Mouse (Mus musculus) intestine, embryonic 16.5 days (tissue): ENCODE data around the gene Dhrs11. TPM values are rescaled to one million over a fixed set of nuclear protein-coding genes. Genes with fewer than 3 reads are reported as not detected.

Experiments used
- ATAC-seq: fragments of 200-750 bp; cut with Nextera tagmentation; 2 replicates; pipeline ENCODE4 v1.8.0; 2017; ENCODE audit warnings: moderate TSS enrichment, moderate library complexity
- H3K27ac ChIP-seq: fragments of 300-500 bp; sonication (generic); 2 replicates; pipeline ENCODE4 v1.5.1; 2014; ENCODE audit warnings: mild to moderate bottlenecking, low read length
- H3K27me3 ChIP-seq: fragments of 300-500 bp; sonication (generic); replicated peaks from 2 replicates; pipeline ENCODE4 v1.6.1; 2014; ENCODE audit warnings: low read length, control low read depth, mixed read lengths; ENCODE audit not compliant: control insufficient read depth, insufficient read depth
- H3K36me3 ChIP-seq: fragments of 300-500 bp; sonication (generic); 2 replicates; pipeline ENCODE4 v1.6.1; 2014; ENCODE audit warnings: low read length, control low read depth; ENCODE audit not compliant: control insufficient read depth, insufficient read depth
- H3K4me1 ChIP-seq: fragments of 300-500 bp; sonication (generic); 2 replicates; pipeline ENCODE4 v1.6.1; 2014; ENCODE audit warnings: low read length, control low read depth, mixed read lengths; ENCODE audit not compliant: control insufficient read depth, insufficient read depth
- H3K4me2 ChIP-seq: fragments of 300-500 bp; sonication (generic); 2 replicates; pipeline ENCODE4 v1.6.1; 2014; ENCODE audit warnings: low read depth, low read length, control low read depth
- H3K4me3 ChIP-seq: fragments of 300-500 bp; sonication (generic); 2 replicates; pipeline ENCODE4 v1.5.1; 2014; ENCODE audit warnings: mild to moderate bottlenecking, low read length
- H3K9ac ChIP-seq: fragments of 300-500 bp; sonication (generic); 2 replicates; pipeline ENCODE4 v1.6.1; 2014; ENCODE audit warnings: low read depth, low read length
- H3K9me3 ChIP-seq: fragments of 300-500 bp; sonication (generic); 2 replicates; pipeline ENCODE4 v1.6.1; 2016; ENCODE audit warnings: low read length, control low read depth; ENCODE audit not compliant: control insufficient read depth
- WGBS: fragments of 180-500 bp; shearing (Covaris S2); extraction: QIAGEN DNeasy Blood & Tissue Kit; methylation state at CpG from one replicate; pipeline ENCODE4 v1.1.7; 2014; 5-methylcytosine and 5-hydroxymethylcytosine counted together
- polyA plus RNA-seq: library from polyadenylated mRNA; unstranded; fragments of >200 nt; fragmentation: Nextera tagmentation; extraction: Ambion mirVana; gene quantifications from 2 replicates; pipeline ENCODE4 v1.2.1, GENCODE M21; 2015

The Dhrs11 gene
- polyA plus RNA-seq, 1 experiment from 2014 or later = 105 TPM

DNA sequence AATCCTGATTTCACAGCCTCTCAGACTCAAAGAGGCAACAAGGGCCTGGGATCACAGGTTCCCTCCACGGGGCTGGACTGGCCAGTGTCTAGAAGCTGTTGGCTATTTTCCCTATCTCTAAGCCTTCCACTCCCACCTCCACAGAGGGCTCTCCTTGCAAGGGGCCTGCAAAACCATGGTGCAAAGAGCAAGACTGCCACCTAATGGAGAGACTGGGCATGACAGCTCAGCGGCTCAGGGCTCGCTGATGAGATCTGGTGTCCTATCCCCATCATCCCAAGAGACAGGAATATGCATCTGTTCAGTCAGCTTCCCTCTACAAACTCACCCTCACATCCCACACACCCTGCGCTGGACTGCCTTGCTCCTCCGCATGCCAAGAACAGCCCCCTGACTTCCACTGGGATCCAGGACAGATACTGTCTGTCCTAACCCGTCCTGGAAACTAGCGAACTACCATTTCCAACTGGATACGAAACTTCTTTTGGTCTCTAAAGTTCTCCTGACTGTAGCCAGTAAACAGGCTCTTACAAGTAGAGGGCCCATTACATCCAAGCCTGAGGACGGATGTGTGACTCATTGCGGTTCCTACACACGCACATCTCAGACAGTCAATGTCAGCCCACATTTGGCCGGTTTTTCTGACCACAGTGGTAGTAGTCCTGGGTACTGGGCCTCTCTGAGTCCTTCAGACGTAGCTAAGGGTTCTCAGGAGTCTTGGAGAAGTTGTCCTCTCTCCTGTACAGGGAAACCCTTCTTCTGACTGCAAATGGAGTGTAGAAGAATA lies 14.9 kb downstream of the Dhrs11 start:
- no peak overlapping the region for H3K4me2 ChIP-seq
- H3K27me3 ChIP-seq = no peaks in the 10 kb centered on the region
- no peak overlapping the region for H3K9ac ChIP-seq
- H3K27ac ChIP-seq = no peak overlapping the region
- H3K36me3 ChIP-seq = peaks cover 3% of the 10 kb centered on the region; the same call in 1 of the 2 replicates
- H3K4me3 ChIP-seq = no peak overlapping the region
- no peak for ATAC-seq
- WGBS = 60% methylated on average over 13 of the region's 13 CpGs
- no peaks in the 10 kb centered on the region for H3K4me1 ChIP-seq
- no peaks in the 10 kb centered on the region for H3K9me3 ChIP-seq

DNA sequence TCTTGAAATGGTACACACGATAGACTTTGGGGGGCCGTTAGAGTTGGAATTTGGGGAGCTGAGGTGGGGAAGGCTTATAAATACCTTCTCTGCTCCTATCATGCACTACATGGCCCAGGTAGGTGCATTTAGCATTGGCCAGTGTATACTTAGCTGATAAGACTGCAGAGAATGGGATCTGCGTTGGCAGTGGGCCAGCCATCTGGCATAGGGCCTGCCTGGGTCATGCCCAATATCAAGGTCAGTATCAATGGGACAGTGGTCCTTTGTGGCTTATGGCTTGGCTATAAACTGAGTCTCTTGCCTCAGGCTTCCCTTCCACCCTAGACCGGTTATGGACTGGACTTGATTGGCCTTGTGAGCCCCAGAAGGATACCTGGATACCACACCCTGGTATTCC lies 24.4 kb downstream of the Dhrs11 start:
- no peak overlapping the region for H3K27ac ChIP-seq
- no peak for ATAC-seq
- no peak overlapping the region for H3K4me2 ChIP-seq
- H3K9ac ChIP-seq = no peak overlapping the region
- no peaks in the 10 kb centered on the region for H3K9me3 ChIP-seq
- H3K4me1 ChIP-seq = no peaks in the 10 kb centered on the region
- no peak overlapping the region for H3K4me3 ChIP-seq
- H3K36me3 ChIP-seq = no peaks in the 10 kb centered on the region
- H3K27me3 ChIP-seq = no peaks in the 10 kb centered on the region
- WGBS = 87% methylated on average over 4 of the region's 4 CpGs

DNA sequence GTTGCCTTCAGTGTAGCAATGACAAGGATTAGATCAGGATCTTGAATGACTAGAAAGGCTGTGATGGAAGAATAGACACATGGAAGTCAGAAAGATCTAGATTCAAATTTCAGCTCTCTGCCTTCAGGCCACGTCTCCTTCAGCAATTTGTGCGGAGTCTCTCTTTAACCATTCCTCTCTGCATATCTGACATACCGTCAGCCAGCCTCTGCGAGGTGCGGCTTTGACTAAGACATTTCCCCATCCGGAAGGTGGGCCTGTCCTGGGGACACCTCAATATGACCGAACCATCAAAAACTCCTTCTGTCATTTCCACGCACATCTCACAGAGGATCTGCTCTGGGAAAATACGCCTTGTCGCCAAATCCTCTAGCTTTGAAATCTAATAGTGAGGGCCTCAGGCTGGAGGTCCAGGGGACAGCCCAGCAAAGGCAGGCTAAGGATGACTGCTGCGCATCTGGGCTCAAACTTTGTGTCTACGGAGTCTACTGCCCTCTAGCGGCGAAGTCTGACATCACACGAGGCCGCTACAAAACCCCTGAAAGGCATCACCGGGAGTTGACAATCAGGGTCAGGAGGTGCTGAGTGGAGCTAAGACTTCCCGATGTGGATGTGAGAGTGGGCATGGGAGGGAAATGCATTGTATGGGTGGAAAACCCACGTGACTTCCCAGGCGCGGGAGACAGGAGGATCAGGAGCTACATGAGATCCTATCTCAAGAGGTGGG lies 31.0 kb downstream of the Dhrs11 start:
- Histone ChIP-seq H3K27me3 (no peaks in the 10 kb centered on the region), H3K4me1 (no peaks in the 10 kb centered on the region), H3K4me3 (no peak overlapping the region), H3K9ac (no peak overlapping the region), H3K9me3 (no peaks in the 10 kb centered on the region), H3K27ac (no peak overlapping the region), H3K4me2 (no peak overlapping the region), H3K36me3 (no peaks in the 10 kb centered on the region)
- WGBS = 19% methylated on average over 21 of the region's 21 CpGs
- ATAC-seq = no peak

DNA sequence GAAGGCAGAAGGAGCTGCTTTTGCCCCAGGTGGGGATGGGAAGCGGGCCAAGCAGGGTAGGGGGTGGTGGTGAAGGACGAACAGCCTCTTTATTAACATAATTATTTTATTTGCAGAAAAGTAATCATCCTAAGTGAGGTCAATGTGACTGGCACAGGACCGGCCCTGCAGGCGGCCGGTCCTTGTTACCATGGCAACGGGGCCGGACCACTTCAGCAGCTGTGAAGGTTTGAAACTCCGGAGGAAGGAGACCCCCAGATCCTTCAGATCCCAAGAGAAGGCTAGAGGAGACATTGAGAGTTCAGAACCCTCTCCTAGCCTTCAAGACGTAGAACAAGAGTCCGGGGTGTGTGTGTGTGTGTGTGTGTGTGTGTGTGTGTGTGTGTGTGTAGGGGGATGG lies 31.8 kb downstream of the Dhrs11 start:
- Histone ChIP-seq H3K27me3 (no peaks in the 10 kb centered on the region), H3K9ac (no peak overlapping the region), H3K36me3 (no peaks in the 10 kb centered on the region), H3K4me2 (no peak overlapping the region), H3K4me3 (no peak overlapping the region), H3K4me1 (no peaks in the 10 kb centered on the region), H3K27ac (no peak overlapping the region), H3K9me3 (no peaks in the 10 kb centered on the region)
- WGBS = 42% methylated on average over 10 of the region's 10 CpGs
- ATAC-seq = no peak

DNA sequence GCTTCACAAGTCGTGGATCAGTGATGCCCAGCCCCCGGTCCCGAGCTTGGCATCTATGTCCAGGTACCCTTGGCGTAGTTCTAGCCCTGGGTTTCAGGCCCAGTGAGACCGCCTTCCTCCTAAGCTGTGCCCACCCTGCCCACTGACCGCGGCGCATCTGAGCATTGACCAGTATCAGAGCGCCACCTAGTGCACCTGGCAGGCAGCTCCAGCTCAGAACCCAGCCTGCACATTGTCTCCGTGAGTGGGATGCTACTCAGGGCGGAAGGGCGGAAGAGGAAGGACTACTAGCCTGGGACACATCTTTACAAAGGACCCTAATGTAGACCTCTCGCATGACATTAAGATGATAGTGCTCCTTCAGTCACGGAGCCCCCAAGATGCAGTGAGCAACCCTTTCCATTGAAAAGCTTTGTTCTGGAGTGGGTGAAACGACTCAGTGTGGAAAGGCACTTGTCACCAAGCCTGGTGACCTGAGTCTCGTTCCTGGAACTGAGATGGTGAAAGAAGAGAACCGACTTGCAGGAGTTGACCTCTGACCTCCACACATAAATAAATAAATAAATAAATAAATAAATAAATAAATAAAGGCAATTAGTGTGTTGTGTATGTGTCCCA lies 34.2 kb downstream of the Dhrs11 start:
- Histone ChIP-seq H3K4me1 (no peaks in the 10 kb centered on the region), H3K27me3 (no peaks in the 10 kb centered on the region; the same call in 1 of the 2 replicates), H3K9me3 (no peaks in the 10 kb centered on the region), H3K4me2 (no peak overlapping the region), H3K27ac (no peak overlapping the region), H3K36me3 (no peaks in the 10 kb centered on the region), H3K4me3 (no peak overlapping the region), H3K9ac (no peak overlapping the region)
- WGBS = 9% methylated on average over 17 of the region's 17 CpGs
- ATAC-seq = peak; percentile 74; the same call in 1 of the 2 replicates

DNA sequence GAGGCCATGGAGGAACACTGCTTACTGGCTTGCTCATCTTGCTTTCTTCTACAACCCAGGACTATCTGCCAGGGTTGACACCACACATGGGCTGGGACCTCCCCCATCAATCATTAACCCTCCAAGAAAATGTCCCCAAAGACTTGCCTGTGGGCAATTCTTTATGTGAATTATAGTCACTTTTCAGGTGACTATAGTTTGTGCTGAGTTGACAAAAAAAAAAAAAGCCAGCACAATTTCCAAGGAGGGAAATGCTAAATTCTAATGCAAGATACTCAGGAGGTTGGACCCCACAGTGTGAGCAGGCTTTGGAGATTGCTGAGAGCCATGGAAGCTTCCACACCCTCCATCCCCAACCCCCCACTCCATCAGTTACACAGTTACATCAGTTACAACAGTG lies 35.2 kb downstream of the Dhrs11 start:
- Histone ChIP-seq H3K9ac (no peak overlapping the region), H3K27ac (no peak overlapping the region), H3K4me2 (no peak overlapping the region), H3K36me3 (no peaks in the 10 kb centered on the region), H3K4me3 (no peak overlapping the region), H3K27me3 (no peaks in the 10 kb centered on the region; the same call in 1 of the 2 replicates), H3K9me3 (no peaks in the 10 kb centered on the region), H3K4me1 (no peaks in the 10 kb centered on the region)
- no peak for ATAC-seq

DNA sequence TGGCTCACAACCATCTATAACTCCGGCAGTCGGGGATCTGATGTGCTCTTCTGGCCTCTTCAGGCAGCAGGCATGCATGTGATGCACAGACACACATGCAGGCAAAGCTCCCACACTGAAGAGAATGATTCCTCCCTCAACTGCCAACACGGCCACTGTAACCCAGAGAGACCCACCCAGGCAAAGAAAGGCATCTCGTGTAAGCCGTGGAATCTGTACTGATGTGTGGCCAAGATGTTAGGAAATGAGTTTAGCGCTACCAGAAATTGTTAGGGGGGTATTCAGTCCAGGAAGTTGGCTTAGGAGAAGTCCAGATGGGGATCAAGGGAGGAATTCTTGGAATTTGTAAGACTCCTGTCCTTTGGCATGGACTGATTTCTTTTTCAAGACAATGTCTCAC lies 38.4 kb downstream of the Dhrs11 start:
- 58% methylated on average over 6 of the region's 6 CpGs for WGBS
- no peak overlapping the region for H3K27ac ChIP-seq
- no peak overlapping the region for H3K4me2 ChIP-seq
- no peaks in the 10 kb centered on the region for H3K36me3 ChIP-seq
- no peaks in the 10 kb centered on the region for H3K4me1 ChIP-seq
- ATAC-seq = no peak
- H3K4me3 ChIP-seq = no peak overlapping the region
- no peak overlapping the region for H3K9ac ChIP-seq
- H3K27me3 ChIP-seq = no peaks in the 10 kb centered on the region; the same call in 1 of the 2 replicates
- H3K9me3 ChIP-seq = no peaks in the 10 kb centered on the region

DNA sequence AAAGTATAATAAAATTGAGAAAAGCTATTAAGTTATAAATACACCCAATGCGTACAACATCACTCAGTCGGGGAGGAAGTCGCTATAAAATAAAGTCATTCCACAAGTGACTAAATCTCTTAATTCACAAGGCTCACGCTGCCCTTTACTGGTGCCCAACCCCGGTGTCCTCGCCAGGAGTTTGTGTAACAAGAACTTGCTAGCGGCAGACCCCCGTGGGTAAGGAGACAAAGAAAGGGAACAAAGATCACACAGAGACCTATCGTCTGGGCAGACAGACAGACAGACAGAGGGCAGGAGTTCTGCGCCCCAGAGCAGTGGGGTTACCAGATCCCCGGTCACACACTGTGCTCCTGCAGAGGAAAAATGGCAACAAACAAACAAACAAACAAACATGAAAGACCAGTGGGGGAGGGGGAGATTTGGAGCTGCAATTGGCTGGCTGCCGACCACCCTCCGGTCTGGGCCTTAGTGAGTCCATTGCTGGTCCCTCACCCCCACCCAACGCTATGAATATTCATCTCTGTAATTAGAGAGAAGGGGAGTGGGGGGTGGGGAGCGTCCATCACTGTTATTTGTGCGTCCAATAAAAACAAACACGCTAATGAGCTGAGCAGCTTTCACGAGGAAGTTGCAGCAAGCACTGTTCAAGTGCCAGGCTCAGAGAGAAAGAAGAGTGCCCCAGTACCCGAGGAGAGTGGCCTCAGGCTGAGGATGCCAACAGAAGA lies 48.5 kb downstream of the Dhrs11 start:
- WGBS = 4% methylated on average over 19 of the region's 19 CpGs
- ATAC-seq = no peak
- Histone ChIP-seq H3K4me2 (0 out of 2 replicates have a peak overlapping the region, but pooled peaks have one; percentile 3), H3K27me3 (0 out of 2 replicates have a peak, but pooled peaks cover 3% of the 10 kb centered on the region), H3K27ac (no peak overlapping the region), H3K4me1 (no peaks in the 10 kb centered on the region), H3K4me3 (no peak overlapping the region), H3K36me3 (no peaks in the 10 kb centered on the region), H3K9ac (no peak overlapping the region), H3K9me3 (no peaks in the 10 kb centered on the region)

DNA sequence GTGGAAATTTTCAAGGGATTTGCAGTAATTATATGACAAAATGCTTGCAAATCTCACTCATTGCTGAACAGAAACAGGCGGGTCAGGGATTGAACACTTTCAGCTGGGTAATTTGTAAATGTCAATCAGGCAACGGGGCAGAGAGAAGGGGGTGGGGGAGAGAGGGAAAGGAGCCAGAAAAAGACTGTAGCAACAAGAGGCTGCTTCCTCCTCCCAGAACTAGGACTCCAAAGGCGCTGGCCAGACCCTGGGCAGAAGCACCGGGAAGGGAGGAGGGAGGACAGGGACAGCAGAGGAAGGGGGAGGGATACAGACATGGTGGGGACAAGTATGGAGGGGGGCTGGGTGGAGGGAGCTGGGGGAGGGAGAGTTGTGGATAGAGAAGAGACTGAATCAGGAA lies 53.2 kb downstream of the Dhrs11 start:
- 4% methylated on average over 4 of the region's 4 CpGs for WGBS
- H3K36me3 ChIP-seq = no peaks in the 10 kb centered on the region
- no peaks in the 10 kb centered on the region for H3K27me3 ChIP-seq
- no peak overlapping the region for H3K4me3 ChIP-seq
- no peak for ATAC-seq
- no peaks in the 10 kb centered on the region for H3K9me3 ChIP-seq
- no peak overlapping the region for H3K4me2 ChIP-seq
- H3K27ac ChIP-seq = no peak overlapping the region
- no peaks in the 10 kb centered on the region for H3K4me1 ChIP-seq
- no peak overlapping the region for H3K9ac ChIP-seq
